Mouse (Mus musculus) midbrain, embryonic 15.5 days (tissue): ENCODE results near the gene Hamp2. TPM values are rescaled to one million over a fixed set of nuclear protein-coding genes. Genes with fewer than 3 reads are reported as not detected.
A peak's percentile ranks its signal among the peaks of the same experiment; 100 is the strongest.
"Not testable (repeated sequence)": the region's sequence is repeated elsewhere in the genome, so short reads cannot be mapped to it uniquely, and the experiment has no call there.

Experiments used
- ATAC-seq: fragments of 200-750 bp; cut with Nextera tagmentation; replicated peaks from 2 replicates; pipeline ENCODE4 v1.8.0; 2017; ENCODE audit warnings: moderate TSS enrichment
- H3K27ac ChIP-seq: fragments of 300-500 bp; sonication (generic); 2 replicates; pipeline ENCODE4 v1.5.1; 2015; ENCODE audit warnings: mild to moderate bottlenecking, inconsistent platforms
- H3K27me3 ChIP-seq: fragments of 300-500 bp; sonication (generic); replicated peaks from 2 replicates; pipeline ENCODE4 v1.6.1; 2015; ENCODE audit warnings: inconsistent platforms
- H3K36me3 ChIP-seq: fragments of 300-500 bp; sonication (generic); replicated peaks from 2 replicates; pipeline ENCODE4 v1.6.1; 2015; ENCODE audit warnings: inconsistent platforms
- H3K4me1 ChIP-seq: fragments of 300-500 bp; sonication (generic); 2 replicates; pipeline ENCODE4 v1.6.1; 2015; ENCODE audit warnings: inconsistent platforms
- H3K4me2 ChIP-seq: fragments of 300-500 bp; sonication (generic); 2 replicates; pipeline ENCODE4 v1.6.1; 2015; ENCODE audit warnings: inconsistent platforms, mild to moderate bottlenecking, moderate library complexity
- H3K4me3 ChIP-seq: fragments of 300-500 bp; sonication (generic); 2 replicates; pipeline ENCODE4 v1.5.1; 2015; ENCODE audit warnings: mild to moderate bottlenecking, inconsistent platforms
- H3K9ac ChIP-seq: fragments of 300-500 bp; sonication (generic); 2 replicates; pipeline ENCODE4 v1.6.1; 2015; ENCODE audit warnings: mild to moderate bottlenecking, inconsistent platforms
- H3K9me3 ChIP-seq: fragments of 300-500 bp; sonication (generic); 2 replicates; pipeline ENCODE4 v1.6.1; 2016; ENCODE audit warnings: inconsistent platforms
- WGBS: fragments of 180-500 bp; shearing (Covaris S2); methylation state at CpG from one replicate; pipeline ENCODE4 v1.1.7; 2015; ENCODE audit warnings: mixed read lengths; 5-methylcytosine and 5-hydroxymethylcytosine counted together
- polyA plus RNA-seq: library from polyadenylated mRNA; unstranded; fragments of >200 nt; fragmentation: Nextera tagmentation; extraction: Ambion mirVana; gene quantifications from 2 replicates; pipeline ENCODE4 v1.2.1, GENCODE M21; 2015

Hamp2 gene
- polyA plus RNA-seq, 1 experiment from 2014 or later, result not detected

DNA sequence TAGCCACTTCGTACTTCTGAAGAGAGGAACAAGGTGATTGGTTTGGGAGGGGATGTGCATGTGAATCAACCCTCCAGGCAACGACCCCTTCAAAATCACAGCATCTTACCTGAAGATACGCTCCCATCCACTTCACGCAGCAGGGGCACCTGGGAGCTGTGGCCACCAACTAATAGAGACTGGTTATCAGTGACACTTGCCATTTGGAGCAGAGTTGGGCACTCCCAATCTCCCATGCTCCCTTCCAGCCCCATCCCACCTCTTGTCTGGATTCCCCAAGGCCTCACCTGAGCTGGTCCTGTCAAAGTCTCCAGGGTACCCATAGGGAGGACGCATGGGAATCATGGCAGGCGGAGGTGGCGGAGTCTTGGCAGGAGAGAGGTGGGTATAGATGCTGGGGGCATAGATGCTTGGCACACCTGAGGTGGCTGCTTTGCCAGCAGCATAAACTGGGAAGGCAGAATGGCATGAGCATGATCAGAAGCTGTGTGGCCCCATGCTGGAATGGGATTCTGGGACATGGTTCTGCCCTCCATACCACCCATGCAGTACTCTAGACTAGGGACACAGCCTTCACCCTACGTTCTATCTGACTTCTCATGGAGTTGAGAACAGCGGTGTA lies 34.5 kb upstream of the Hamp2 start:
- Histone ChIP-seq H3K4me1 (peaks cover 26% of the 10 kb centered on the region), H3K27ac (no peak overlapping the region), H3K9me3 (no peaks in the 10 kb centered on the region), H3K36me3 (peaks cover 4% of the 10 kb centered on the region; the same call in 1 of the 2 replicates), H3K27me3 (no peaks in the 10 kb centered on the region), H3K4me2 (no peak overlapping the region), H3K9ac (no peak overlapping the region), H3K4me3 (no peak overlapping the region)
- no peak for ATAC-seq
- 95% methylated on average over 9 of the region's 9 CpGs for WGBS

DNA sequence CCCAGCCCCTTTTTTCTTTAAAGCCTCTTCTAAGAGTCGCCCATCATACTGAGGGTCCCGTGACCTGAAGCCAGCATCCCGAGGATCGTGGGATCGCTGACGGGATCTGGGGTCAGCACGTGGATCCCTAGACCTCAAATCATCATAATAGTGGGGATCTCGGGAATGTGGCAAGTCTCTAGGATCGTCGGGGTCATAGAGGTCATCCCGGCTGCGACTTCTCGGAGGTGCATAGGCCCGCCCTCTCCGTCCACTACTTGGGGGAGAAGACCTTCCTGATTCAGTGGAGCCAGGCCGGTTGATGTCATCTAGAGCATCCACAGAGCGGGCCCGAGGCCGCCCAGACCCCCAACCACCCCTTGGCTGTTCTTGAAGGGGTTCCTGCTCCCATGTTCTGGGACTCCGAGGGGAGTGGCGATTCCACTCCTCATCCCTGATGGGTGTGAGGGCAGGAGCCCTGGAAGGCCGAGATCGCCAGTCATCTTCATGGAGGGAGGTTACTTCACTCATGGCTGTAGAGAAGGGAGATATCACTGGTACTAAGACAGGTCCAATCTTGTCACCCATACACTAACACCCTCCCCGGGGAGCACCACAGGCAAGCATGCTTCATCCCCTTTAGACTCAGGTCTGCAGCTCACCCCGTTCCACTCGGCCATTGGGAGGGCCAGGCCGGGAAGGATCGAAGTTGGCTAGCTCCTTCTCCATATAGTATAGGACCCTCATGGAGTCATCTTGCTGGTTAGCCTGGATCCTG lies 33.8 kb upstream of the Hamp2 start:
- peaks cover 26% of the 10 kb centered on the region for H3K4me1 ChIP-seq
- H3K27ac ChIP-seq, result peak overlapping the region; percentile 99
- WGBS, result 76% methylated on average over 28 of the region's 28 CpGs
- no peaks in the 10 kb centered on the region for H3K27me3 ChIP-seq
- H3K4me2 ChIP-seq, result peak overlapping the region; percentile 84
- no peak; the same call in 1 of the 2 replicates for ATAC-seq
- peaks cover 8% of the 10 kb centered on the region; the same call in 1 of the 2 replicates for H3K36me3 ChIP-seq
- H3K9ac ChIP-seq, result peak overlapping the region; percentile 97
- no peaks in the 10 kb centered on the region for H3K9me3 ChIP-seq
- H3K4me3 ChIP-seq, result peak overlapping the region; percentile 92

DNA sequence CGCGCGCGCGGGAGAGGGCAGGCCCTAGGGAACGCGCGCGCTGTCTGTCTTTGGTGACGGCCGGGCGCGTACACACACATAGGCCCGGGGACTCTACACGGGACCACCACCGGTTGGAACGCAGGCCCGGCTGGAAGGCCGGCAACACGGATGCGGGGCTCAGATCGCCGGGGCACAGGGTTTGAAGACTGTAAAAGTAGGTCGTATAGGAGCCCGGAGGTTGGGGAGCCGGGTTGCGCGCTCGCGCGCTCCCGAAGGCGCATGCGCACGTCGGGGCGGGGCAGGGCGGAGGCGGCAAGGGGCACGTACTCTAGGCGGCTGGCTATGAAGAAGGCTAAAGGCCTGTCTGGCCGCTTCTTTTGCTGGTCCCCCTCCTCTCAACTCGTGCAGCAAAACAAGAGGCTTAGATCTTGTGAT lies 32.9 kb upstream of the Hamp2 start:
- Histone ChIP-seq H3K4me3 (peak overlapping the region; percentile 92), H3K4me1 (peaks cover 26% of the 10 kb centered on the region), H3K36me3 (peaks cover 17% of the 10 kb centered on the region; the same call in 1 of the 2 replicates), H3K9me3 (no peaks in the 10 kb centered on the region), H3K27ac (peak overlapping the region; percentile 99), H3K4me2 (peak overlapping the region; percentile 84), H3K9ac (peak overlapping the region; percentile 97), H3K27me3 (no peaks in the 10 kb centered on the region)
- ATAC-seq, result peak; percentile 63
- WGBS, result under 1% methylated on average over 43 of the region's 43 CpGs

DNA sequence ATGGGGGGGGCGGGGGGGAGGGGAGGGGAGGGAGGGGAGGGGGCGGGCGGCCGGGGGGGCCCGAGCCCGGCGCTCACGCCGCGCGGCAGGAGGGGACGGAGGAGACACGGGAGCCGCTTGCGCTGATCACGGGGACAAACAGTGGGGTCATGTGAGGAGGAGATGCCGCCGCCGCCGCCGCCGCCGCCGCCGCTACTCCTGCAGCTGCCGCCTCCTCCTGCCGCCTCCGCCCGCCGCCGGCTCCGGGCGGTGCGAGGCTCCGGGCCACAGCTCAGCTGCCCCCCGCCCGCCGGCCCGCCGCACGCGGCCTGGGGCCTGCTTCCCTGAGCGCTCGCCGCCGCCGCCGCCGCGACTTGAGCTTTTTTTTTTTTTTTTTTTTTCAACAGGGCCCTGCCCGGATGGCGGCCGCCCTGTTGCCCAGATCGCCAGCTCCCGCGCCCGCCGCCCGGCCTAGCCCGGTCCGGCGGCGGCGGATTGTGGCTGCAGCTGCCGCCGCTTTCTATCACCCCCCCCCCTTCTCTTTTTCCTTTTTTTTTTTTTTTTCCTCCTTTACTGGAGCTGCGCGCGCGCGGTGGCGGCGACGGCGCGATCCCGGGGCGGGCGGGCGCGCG lies 32.4 kb upstream of the Hamp2 start, which contains the start of gene Usf2:
Usf2 (minus strand) TSS at position 48 of the 611 bp plus-strand sequence.
- H3K9me3 ChIP-seq, result no peaks in the 10 kb centered on the region
- peak within 1 kb of the TSS; percentile 92 for H3K4me3 ChIP-seq
- under 1% methylated on average over 40 of the region's 82 CpGs for WGBS
- ATAC-seq, result peak; percentile 59
- H3K36me3 ChIP-seq, result peaks cover 22% of the 10 kb centered on the region; the same call in 1 of the 2 replicates
- peak within 1 kb of the TSS; percentile 97 for H3K9ac ChIP-seq
- H3K27ac ChIP-seq, result peak within 1 kb of the TSS; percentile 99
- H3K27me3 ChIP-seq, result no peaks in the 10 kb centered on the region
- H3K4me1 ChIP-seq, result peaks cover 26% of the 10 kb centered on the region
- peak within 1 kb of the TSS; percentile 84 for H3K4me2 ChIP-seq

DNA sequence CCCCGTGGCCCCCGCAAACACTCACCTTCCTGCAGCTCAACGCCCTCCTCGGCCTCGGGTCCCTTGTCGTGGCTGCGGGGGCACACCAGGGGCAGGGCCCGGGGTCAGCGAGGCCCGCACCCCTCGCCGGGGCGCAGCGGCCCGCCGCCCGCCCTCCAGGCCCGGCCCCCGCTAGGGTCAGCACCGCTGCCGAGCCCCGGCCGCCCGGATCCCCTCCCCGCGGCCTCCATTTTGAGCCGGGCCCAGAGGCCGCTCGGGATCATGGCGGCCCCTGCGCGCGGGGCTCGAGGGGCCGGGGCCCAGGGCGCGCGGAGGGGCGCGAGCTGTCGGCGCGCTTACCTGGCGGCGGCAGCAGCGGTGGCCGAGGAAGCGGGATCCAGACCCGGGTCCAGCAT lies 31.9 kb upstream of the Hamp2 start:
- peaks cover 25% of the 10 kb centered on the region; the same call in 1 of the 2 replicates for H3K36me3 ChIP-seq
- ATAC-seq, result peak; percentile 43
- H3K9me3 ChIP-seq, result no peaks in the 10 kb centered on the region
- peak overlapping the region; percentile 99 for H3K27ac ChIP-seq
- peak overlapping the region; percentile 97 for H3K9ac ChIP-seq
- H3K27me3 ChIP-seq, result no peaks in the 10 kb centered on the region
- peaks cover 26% of the 10 kb centered on the region for H3K4me1 ChIP-seq
- H3K4me3 ChIP-seq, result peak overlapping the region; percentile 92
- H3K4me2 ChIP-seq, result peak overlapping the region; percentile 84
- WGBS, result 0% methylated on average over 34 of the region's 49 CpGs

DNA sequence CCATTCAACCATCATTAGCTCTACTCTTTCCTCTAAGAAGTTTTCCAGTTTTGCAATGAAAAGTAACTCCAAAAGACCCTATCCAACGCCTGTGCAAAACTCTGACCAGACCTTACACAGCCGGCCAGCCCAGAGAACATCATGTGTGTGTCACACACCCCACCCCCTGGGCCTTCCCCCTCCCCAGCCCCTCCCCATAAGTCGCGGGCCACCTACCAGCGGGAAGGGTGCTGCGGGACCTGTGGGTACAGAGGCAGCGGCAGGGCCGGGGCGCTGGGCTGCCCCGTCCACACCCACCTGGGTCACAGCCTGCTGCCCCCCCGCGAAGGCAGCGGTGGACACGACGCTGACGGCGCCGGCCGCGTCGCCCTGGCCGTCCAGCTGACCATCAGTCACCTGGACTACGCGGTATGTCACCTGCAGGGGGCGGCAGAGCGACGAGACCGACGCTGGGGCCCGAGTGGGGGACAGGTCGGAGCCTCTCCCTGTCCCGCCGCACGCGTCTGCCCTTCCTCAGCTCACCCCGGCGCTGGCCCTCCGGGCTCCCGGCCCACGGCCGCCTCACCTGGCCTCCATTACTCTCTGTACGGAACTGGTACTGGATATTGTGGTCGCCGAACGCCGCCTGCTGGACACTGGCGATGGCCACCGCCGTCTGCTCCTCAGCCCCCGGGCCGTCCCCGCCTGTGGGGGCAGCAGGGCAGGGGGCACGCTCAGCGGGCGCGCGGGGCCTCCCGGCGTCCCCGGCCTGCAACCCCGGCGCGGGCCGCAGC lies 31.3 kb upstream of the Hamp2 start:
- no peaks in the 10 kb centered on the region for H3K9me3 ChIP-seq
- H3K27ac ChIP-seq, result peak overlapping the region; percentile 99
- under 1% methylated on average over 56 of the region's 64 CpGs for WGBS
- H3K4me2 ChIP-seq, result peak overlapping the region; percentile 84
- peaks cover 25% of the 10 kb centered on the region; the same call in 1 of the 2 replicates for H3K36me3 ChIP-seq
- peak overlapping the region; percentile 92 for H3K4me3 ChIP-seq
- H3K27me3 ChIP-seq, result no peaks in the 10 kb centered on the region
- ATAC-seq, result peak; percentile 65
- H3K4me1 ChIP-seq, result peaks cover 26% of the 10 kb centered on the region
- H3K9ac ChIP-seq, result peak overlapping the region; percentile 97

DNA sequence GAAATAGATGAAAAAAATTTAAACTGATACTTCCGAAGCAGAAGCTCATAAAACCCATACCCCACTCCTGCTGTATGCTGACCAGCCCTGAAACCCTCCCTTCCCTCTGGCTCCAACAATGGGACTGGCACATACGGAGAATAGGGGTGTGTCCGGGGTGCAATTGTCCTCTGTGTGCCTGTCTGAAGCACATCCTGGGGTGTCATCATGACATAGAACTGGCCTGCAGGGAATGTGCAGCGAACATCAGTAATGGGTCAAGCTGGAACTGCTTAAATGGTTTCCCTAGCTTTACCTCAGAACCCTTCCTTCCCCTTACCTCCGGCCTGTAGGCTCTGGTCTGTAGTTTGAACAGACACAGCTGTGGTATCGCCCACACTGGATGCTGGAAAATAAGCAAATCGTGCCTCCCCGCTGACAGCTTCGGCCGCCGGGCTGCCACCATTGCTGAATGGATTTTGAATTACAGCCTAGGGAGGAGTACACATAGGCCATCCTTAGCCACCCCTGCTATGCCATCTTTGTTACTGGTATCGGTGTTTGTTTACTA lies 30.6 kb upstream of the Hamp2 start:
- peak overlapping the region; percentile 84 for H3K4me2 ChIP-seq
- peaks cover 26% of the 10 kb centered on the region for H3K4me1 ChIP-seq

DNA sequence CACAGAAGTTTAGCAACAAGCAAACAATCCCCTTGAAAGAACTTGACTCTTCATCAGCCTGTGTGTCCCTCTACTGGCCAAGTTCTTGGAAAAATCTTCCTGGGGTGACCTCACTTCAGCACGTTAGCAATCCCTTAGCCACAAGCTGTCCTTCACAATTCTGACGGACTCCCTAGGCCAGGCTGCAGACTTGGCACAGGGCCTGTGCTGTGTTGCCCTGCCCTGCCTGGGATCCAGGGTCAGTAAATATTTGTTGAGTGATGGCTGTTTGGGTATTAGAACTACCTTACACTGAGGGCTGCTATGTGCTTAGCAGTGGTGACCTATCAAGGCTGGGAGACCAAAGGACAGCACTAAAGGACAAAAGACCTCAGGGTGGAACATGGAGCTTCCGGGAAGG lies 29.6 kb upstream of the Hamp2 start:
- Histone ChIP-seq H3K9ac (no peak overlapping the region), H3K9me3 (no peaks in the 10 kb centered on the region), H3K36me3 (peaks cover 36% of the 10 kb centered on the region; the same call in 1 of the 2 replicates), H3K4me2 (no peak overlapping the region), H3K4me1 (peaks cover 23% of the 10 kb centered on the region), H3K4me3 (no peak overlapping the region), H3K27ac (no peak overlapping the region), H3K27me3 (no peaks in the 10 kb centered on the region)
- WGBS, result 71% methylated on average over 3 of the region's 3 CpGs
- no peak for ATAC-seq

More for the DNA sequence above, 30.6 kb upstream of the Hamp2 start:
- Histone ChIP-seq H3K9me3 (no peaks in the 10 kb centered on the region), H3K9ac (peak overlapping the region; percentile 97; the same call in 1 of the 2 replicates), H3K36me3 (peaks cover 29% of the 10 kb centered on the region; the same call in 1 of the 2 replicates), H3K27ac (no peak overlapping the region), H3K27me3 (no peaks in the 10 kb centered on the region), H3K4me3 (peak overlapping the region; percentile 92)
- WGBS, result 89% methylated on average over 12 of the region's 12 CpGs
- ATAC-seq, result 0 out of 2 replicates have a peak, but pooled peaks have one; percentile 6

DNA sequence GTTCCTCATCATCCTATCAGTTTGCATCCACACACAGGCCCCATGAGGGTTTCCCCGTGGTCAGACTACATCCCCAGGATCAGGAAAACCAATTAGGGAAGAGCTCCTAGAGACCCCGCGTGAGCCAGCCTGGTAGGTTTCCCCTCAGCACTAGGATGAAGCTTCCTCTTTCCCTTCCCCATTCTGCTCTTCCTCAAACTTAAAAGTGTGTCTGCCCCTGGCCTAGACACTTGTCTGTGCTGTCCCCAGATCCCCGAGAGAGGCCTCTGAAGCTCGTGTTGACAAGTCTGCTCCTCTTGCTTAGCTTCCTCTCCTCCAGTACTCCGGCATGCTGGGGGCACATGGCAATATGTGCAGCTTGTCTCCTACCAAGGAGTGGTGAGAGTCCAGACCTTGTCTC lies 29.0 kb upstream of the Hamp2 start:
- Histone ChIP-seq H3K27me3 (no peaks in the 10 kb centered on the region), H3K4me2 (no peak overlapping the region), H3K9ac (no peak overlapping the region), H3K4me1 (peaks cover 17% of the 10 kb centered on the region), H3K27ac (no peak overlapping the region), H3K36me3 (peaks cover 39% of the 10 kb centered on the region; the same call in 1 of the 2 replicates), H3K9me3 (no peaks in the 10 kb centered on the region), H3K4me3 (no peak overlapping the region)
- ATAC-seq, result no peak
- 91% methylated on average over 6 of the region's 6 CpGs for WGBS

DNA sequence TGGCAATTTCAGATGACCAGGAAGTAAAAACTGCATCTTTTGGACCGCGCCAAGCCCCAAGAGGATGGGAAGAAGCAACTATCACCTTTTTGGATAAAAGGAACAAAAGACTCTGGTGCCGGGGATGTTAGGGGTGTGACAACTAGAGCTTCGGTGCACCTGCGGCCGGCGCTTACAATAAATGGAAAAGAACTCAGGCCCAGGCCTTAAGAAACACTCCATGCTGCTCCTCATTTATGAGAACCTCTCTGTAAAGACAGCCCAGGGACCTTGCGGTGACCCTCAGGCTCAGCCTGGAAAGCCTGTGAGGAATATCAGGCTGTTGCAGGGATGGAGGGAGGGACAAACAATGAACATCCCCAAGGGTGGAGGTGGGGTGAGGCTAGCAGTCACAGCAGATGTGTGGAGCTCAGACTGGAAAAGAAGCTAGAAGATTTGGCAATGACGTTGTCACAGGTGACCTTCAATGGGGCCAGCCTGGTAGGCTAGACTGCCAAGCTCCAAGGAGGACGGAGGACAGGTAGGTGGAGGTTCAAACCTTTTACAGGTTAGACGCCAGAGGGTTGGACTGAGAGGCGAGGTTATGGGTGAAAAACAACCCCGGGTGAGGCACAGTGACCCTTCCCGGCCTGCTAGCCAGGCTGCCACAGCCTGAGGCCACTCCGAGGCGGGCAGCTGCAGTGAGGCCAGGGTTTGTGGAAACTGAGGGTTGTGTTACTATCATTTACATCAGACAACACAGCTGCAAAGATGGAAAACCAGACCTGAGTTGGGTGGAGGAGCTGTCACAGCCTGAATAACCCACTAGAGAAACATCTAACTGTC lies 28.2 kb upstream of the Hamp2 start:
- 95% methylated on average over 16 of the region's 16 CpGs for WGBS
- H3K4me3 ChIP-seq, result no peak overlapping the region
- no peak overlapping the region for H3K27ac ChIP-seq
- H3K36me3 ChIP-seq, result peaks cover 39% of the 10 kb centered on the region; the same call in 1 of the 2 replicates
- no peaks in the 10 kb centered on the region for H3K9me3 ChIP-seq
- H3K4me1 ChIP-seq, result peaks cover 9% of the 10 kb centered on the region
- no peak overlapping the region for H3K4me2 ChIP-seq
- H3K27me3 ChIP-seq, result no peaks in the 10 kb centered on the region
- no peak overlapping the region for H3K9ac ChIP-seq
- no peak for ATAC-seq

DNA sequence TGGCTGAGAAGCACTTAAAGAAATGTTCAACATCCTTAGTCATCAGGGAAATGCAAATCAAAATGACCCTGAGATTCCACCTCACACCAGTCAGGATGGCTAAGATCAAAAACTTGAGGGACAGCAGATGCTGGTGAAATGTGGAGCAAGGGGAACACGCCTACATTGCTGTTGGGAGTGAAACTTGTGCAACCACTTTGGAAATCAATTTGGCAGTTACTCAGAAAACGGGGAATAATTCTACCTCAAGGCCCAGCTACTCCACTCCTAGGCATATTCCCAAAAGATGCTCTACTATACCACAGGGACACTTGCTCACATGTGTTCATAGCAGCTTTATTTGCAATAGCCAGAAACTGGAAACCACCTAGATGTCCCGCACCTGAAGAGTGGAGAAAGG lies 25.4 kb upstream of the Hamp2 start:
- H3K36me3 ChIP-seq, result peaks cover 39% of the 10 kb centered on the region; the same call in 1 of the 2 replicates
- not testable (repeated sequence) for H3K4me1 ChIP-seq

More for the DNA sequence above, 25.4 kb upstream of the Hamp2 start:
- not testable (repeated sequence) for H3K4me2 ChIP-seq, ATAC-seq, H3K9ac ChIP-seq, H3K9me3 ChIP-seq, H3K4me3 ChIP-seq, H3K27me3 ChIP-seq, H3K27ac ChIP-seq
- WGBS, result 95% methylated on average over 3 of the region's 3 CpGs
